In the genomic region with DNA sequence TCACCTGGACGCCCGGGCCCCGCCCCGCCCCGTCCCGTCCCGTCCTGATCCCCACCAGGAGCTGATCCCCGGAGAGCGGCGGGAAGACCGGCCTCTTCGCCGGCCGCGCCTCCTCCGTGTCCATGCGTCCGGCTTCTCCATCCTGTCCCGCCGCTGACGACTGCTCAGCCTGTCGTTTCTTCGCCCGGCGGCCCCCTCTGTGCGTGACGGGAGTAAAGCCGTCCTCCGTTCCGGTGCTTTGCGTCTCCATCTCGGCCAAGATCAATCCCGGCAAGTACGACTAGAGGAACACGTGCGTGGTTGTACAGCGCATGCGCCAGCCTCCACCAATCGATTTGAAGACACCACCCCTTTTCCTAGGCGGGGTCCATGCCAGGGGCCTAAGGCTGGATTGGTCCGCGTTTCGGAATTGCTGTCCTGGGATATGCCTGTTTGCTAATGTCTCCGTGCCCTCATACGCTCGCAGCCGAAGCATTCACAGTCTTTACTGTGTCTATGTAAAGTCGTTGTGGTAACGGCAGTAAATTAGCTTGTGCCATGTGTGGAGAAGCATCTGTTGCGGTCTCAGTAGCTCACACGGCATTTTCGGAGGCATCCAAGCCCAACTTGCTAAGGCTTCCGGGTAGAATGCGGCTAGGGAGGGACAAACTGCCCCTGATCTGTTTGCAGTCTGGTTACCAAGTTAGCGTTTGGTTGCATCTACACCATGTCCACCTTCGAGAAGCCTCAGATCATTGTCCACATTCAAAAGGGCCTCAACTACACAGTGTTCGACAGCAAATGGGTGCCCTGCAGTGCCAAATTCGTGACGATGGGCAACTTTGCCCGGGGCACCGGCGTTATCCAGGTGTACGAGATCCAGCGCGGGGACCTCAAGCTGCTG, we compare ENCODE assay signal across 8 mouse cellular contexts. TPM values are rescaled to one million over a fixed set of nuclear protein-coding genes. Genes with fewer than 3 reads are reported as not detected.
DNase-seq lines count a peak whose midpoint lies in the region; ATAC-seq and TF ChIP-seq lines count a peak whose summit lies in the region.

A gene (minus strand): TSS at position 311 of the 883 bp plus-strand sequence.

- no peaks in the 10 kb centered on the region; the same call in 1 of the 2 replicates for H3K4me1 ChIP-seq in cortical plate, adult 2 months (ENCODE audit: control insufficient read depth, insufficient read depth, low read length)
- H3K4me1 ChIP-seq in megakaryocyte, embryonic 14.5 days = peaks cover 47% of the 10 kb centered on the region

- peak within 1 kb of the TSS; percentile 42 for H3K4me3 ChIP-seq in cortical plate, adult 2 months (ENCODE audit: insufficient read depth, low read length)
- H3K4me3 ChIP-seq in megakaryocyte, embryonic 14.5 days (replicated peaks) = peak within 1 kb of the TSS; percentile 97

- ATAC-seq in activated CD4-positive, CD25-positive, alpha-beta regulatory T cell, adult 4 months = peak; percentile 91

- no peaks in the 10 kb centered on the region for H3K9me3 ChIP-seq in megakaryocyte, embryonic 14.5 days

- H3K27me3 ChIP-seq in megakaryocyte, embryonic 14.5 days (replicated peaks) = no peaks in the 10 kb centered on the region

- peak within 1 kb of the TSS; percentile 22; the same call in 1 of the 2 replicates for H3K27ac ChIP-seq in cortical plate, adult 2 months (ENCODE audit: insufficient read depth, low read length)

- no peak for TF ChIP-seq CTCF in cortical plate, adult 2 months (IDR thresholded peaks at IDR 0.05; ENCODE audit: extremely low read depth, insufficient read depth, low read length)

- DNase-seq in gastrocnemius, adult 8-10 months (ENCODE audit: low spot score in 2 of 2) = peak; percentile 94 to 97
- peak; percentile 92 for DNase-seq in hindlimb bud, embryonic 11.5 days (ENCODE audit: extremely low spot score, low read depth, low spot score)
- DNase-seq in left cerebral cortex, adult 8-10 months (ENCODE audit: low spot score in 2 of 2) = peak; percentile 96 to 97
- DNase-seq in right cerebral cortex, postnatal 10 days (ENCODE audit: low spot score in 2 of 2) = peak; percentile 98 to 99
- DNase-seq in urinary bladder, postnatal 25 days (ENCODE audit: low spot score) = peak; percentile 94

- TF ChIP-seq POLR2A in cortical plate, adult 2 months (IDR thresholded peaks at IDR 0.05; ENCODE audit: extremely low read depth, insufficient read depth, low read length) = peak; percentile 77

- H3K36me3 ChIP-seq in megakaryocyte, embryonic 14.5 days (replicated peaks; ENCODE audit: low read length) = peaks cover 43% of the 10 kb centered on the region

RNA-seq across cellular contexts. Expression of the gene that starts here (rescaled TPM):
- polyA plus RNA-seq in activated CD4-positive, CD25-positive, alpha-beta regulatory T cell, adult 4 months (2017; shearing (Covaris generic)) = 10 to 100 TPM; 36.6 to 43.5 TPM
- 13.5 and 13.7 TPM in 2 replicates for polyA plus RNA-seq in cortical plate, adult 2 months (2012; rRNA removed)
- total RNA-seq in gastrocnemius, adult 8-10 months (2022) = 10 to 100 TPM; 45.5 to 57.8 (median 53.1) TPM
- total RNA-seq in left cerebral cortex, adult 8-10 months (2022) = 10 to 100 TPM; 24.4 to 29.7 (median 25.6) TPM
- polyA plus RNA-seq in megakaryocyte, embryonic 14.5 days (2012; ENCODE audit: insufficient read depth, low replicate concordance) = 1.1 and 21.3 TPM in 2 replicates

Comparison
In these comparisons a context has a peak if more than half of its experiments do, and no peak if none do; other contexts are left out.
1. Peak in every context shown above with its lines: DNase-seq, ATAC-seq, H3K4me3 ChIP-seq and H3K27ac ChIP-seq.